Mouse (Mus musculus): ENCODE results near the gene Zfp600. TPM values are rescaled to one million over a fixed set of nuclear protein-coding genes. Genes with fewer than 3 reads are reported as not detected.
"Not testable (repeated sequence)": the region's sequence is repeated elsewhere in the genome, so short reads cannot be mapped to it uniquely, and the experiment has no call there.

Gene Zfp600
- not detected in 2 replicates for polyA plus RNA-seq (2015; fragmentation: Nextera tagmentation; extraction: Ambion mirVana)

- not testable (repeated sequence) for H3K4me3 ChIP-seq (ENCODE audit: low read depth, low read length); H3K9me3 ChIP-seq (replicated peaks; ENCODE audit: control insufficient read depth, low read length); ATAC-seq (ENCODE audit: low read depth); H3K36me3 ChIP-seq (ENCODE audit: control insufficient read depth, insufficient read depth); H3K4me2 ChIP-seq (ENCODE audit: low read depth, low read length); H3K27me3 ChIP-seq (ENCODE audit: control insufficient read depth, insufficient read depth, low read depth, low read length); H3K4me1 ChIP-seq (ENCODE audit: control insufficient read depth, low read depth, low read length); H3K9ac ChIP-seq (ENCODE audit: low read depth, low read length); H3K27ac ChIP-seq (ENCODE audit: low read length)
- WGBS (ENCODE audit: insufficient replicate concordance): no CpG with 5 or more reads among the region's 6 CpGs
Measured at GRCm38 (mm10) chr4:146156524-146156923, at the start of gene Zfp600. Zfp600 (plus strand) TSS chr4:146156824.

GRCm38 (mm10) chr4:146162893-146163292 lies 6.3 kb downstream of the Zfp600 start:
- H3K4me3 ChIP-seq (ENCODE audit: low read depth, low read length); H3K9ac ChIP-seq (ENCODE audit: low read depth, low read length); H3K9me3 ChIP-seq (replicated peaks; ENCODE audit: control insufficient read depth, low read length); H3K4me2 ChIP-seq (ENCODE audit: low read depth, low read length); H3K4me1 ChIP-seq (ENCODE audit: control insufficient read depth, low read depth, low read length); H3K27ac ChIP-seq (ENCODE audit: low read length); H3K27me3 ChIP-seq (ENCODE audit: control insufficient read depth, insufficient read depth, low read depth, low read length); H3K36me3 ChIP-seq (ENCODE audit: control insufficient read depth, insufficient read depth); ATAC-seq (ENCODE audit: low read depth): not testable (repeated sequence)
- WGBS (ENCODE audit: insufficient replicate concordance): 63% methylated on average over 2 of the region's 4 CpGs

- not testable (repeated sequence) for H3K4me2 ChIP-seq (ENCODE audit: low read depth, low read length); H3K4me3 ChIP-seq (ENCODE audit: low read depth, low read length); H3K9ac ChIP-seq (ENCODE audit: low read depth, low read length); H3K4me1 ChIP-seq (ENCODE audit: control insufficient read depth, low read depth, low read length); H3K27me3 ChIP-seq (ENCODE audit: control insufficient read depth, insufficient read depth, low read depth, low read length); H3K27ac ChIP-seq (ENCODE audit: low read length); ATAC-seq (ENCODE audit: low read depth); H3K36me3 ChIP-seq (ENCODE audit: control insufficient read depth, insufficient read depth); H3K9me3 ChIP-seq (replicated peaks; ENCODE audit: control insufficient read depth, low read length)
- 56% methylated on average over 3 of the region's 3 CpGs for WGBS (ENCODE audit: insufficient replicate concordance)
Measured at GRCm38 (mm10) chr4:146167202-146167832, 10.7 kb downstream of the Zfp600 start.

GRCm38 (mm10) chr4:146167879-146168532 lies 11.4 kb downstream of the Zfp600 start:
- H3K27me3 ChIP-seq (ENCODE audit: control insufficient read depth, insufficient read depth, low read depth, low read length); H3K4me2 ChIP-seq (ENCODE audit: low read depth, low read length); H3K36me3 ChIP-seq (ENCODE audit: control insufficient read depth, insufficient read depth); H3K9ac ChIP-seq (ENCODE audit: low read depth, low read length); H3K4me1 ChIP-seq (ENCODE audit: control insufficient read depth, low read depth, low read length); H3K4me3 ChIP-seq (ENCODE audit: low read depth, low read length); H3K9me3 ChIP-seq (replicated peaks; ENCODE audit: control insufficient read depth, low read length); H3K27ac ChIP-seq (ENCODE audit: low read length): not testable (repeated sequence)
- ATAC-seq (ENCODE audit: low read depth): peak; percentile 35
- 63% methylated on average over 10 of the region's 10 CpGs for WGBS (ENCODE audit: insufficient replicate concordance)

- not testable (repeated sequence) for H3K4me2 ChIP-seq (ENCODE audit: low read depth, low read length); H3K4me1 ChIP-seq (ENCODE audit: control insufficient read depth, low read depth, low read length); H3K36me3 ChIP-seq (ENCODE audit: control insufficient read depth, insufficient read depth); H3K27ac ChIP-seq (ENCODE audit: low read length); H3K9ac ChIP-seq (ENCODE audit: low read depth, low read length); H3K9me3 ChIP-seq (replicated peaks; ENCODE audit: control insufficient read depth, low read length); H3K4me3 ChIP-seq (ENCODE audit: low read depth, low read length); H3K27me3 ChIP-seq (ENCODE audit: control insufficient read depth, insufficient read depth, low read depth, low read length)
- peak; percentile 32 for ATAC-seq (ENCODE audit: low read depth)
- no CpG with 5 or more reads among the region's 2 CpGs for WGBS (ENCODE audit: insufficient replicate concordance)
Measured at GRCm38 (mm10) chr4:146168730-146169215, 12.1 kb downstream of the Zfp600 start.

GRCm38 (mm10) chr4:146173378-146174226 lies 17.0 kb downstream of the Zfp600 start:
- 44% methylated on average over 3 of the region's 4 CpGs for WGBS (ENCODE audit: insufficient replicate concordance)
- H3K36me3 ChIP-seq (ENCODE audit: control insufficient read depth, insufficient read depth): not testable (repeated sequence)

GRCm38 (mm10) chr4:146204357-146204756 lies 47.7 kb downstream of the Zfp600 start:
- H3K27me3 ChIP-seq (ENCODE audit: control insufficient read depth, insufficient read depth, low read depth, low read length); H3K36me3 ChIP-seq (ENCODE audit: control insufficient read depth, insufficient read depth); H3K4me3 ChIP-seq (ENCODE audit: low read depth, low read length); H3K4me1 ChIP-seq (ENCODE audit: control insufficient read depth, low read depth, low read length); H3K27ac ChIP-seq (ENCODE audit: low read length); H3K4me2 ChIP-seq (ENCODE audit: low read depth, low read length); ATAC-seq (ENCODE audit: low read depth); H3K9me3 ChIP-seq (replicated peaks; ENCODE audit: control insufficient read depth, low read length); H3K9ac ChIP-seq (ENCODE audit: low read depth, low read length): not testable (repeated sequence)
- 64% methylated on average over 2 of the region's 2 CpGs for WGBS (ENCODE audit: insufficient replicate concordance)

More at GRCm38 (mm10) chr4:146173378-146174226, 17.0 kb downstream of the Zfp600 start:
- H3K4me3 ChIP-seq (ENCODE audit: low read depth, low read length); H3K4me1 ChIP-seq (ENCODE audit: control insufficient read depth, low read depth, low read length); H3K27me3 ChIP-seq (ENCODE audit: control insufficient read depth, insufficient read depth, low read depth, low read length); H3K9ac ChIP-seq (ENCODE audit: low read depth, low read length); H3K4me2 ChIP-seq (ENCODE audit: low read depth, low read length); H3K9me3 ChIP-seq (replicated peaks; ENCODE audit: control insufficient read depth, low read length); H3K27ac ChIP-seq (ENCODE audit: low read length): not testable (repeated sequence)
- peak; percentile 27; the same call in 1 of the 2 replicates for ATAC-seq (ENCODE audit: low read depth)

GRCm38 (mm10) chr4:146239252-146240244 lies 82.9 kb downstream of the Zfp600 start:
- H3K4me3 ChIP-seq (ENCODE audit: low read depth, low read length); H3K9ac ChIP-seq (ENCODE audit: low read depth, low read length); H3K27me3 ChIP-seq (ENCODE audit: control insufficient read depth, insufficient read depth, low read depth, low read length); H3K9me3 ChIP-seq (replicated peaks; ENCODE audit: control insufficient read depth, low read length); H3K36me3 ChIP-seq (ENCODE audit: control insufficient read depth, insufficient read depth); H3K4me1 ChIP-seq (ENCODE audit: control insufficient read depth, low read depth, low read length); H3K4me2 ChIP-seq (ENCODE audit: low read depth, low read length); H3K27ac ChIP-seq (ENCODE audit: low read length): not testable (repeated sequence)
- WGBS (ENCODE audit: insufficient replicate concordance): 13% methylated on average over 16 of the region's 113 CpGs
- ATAC-seq (ENCODE audit: low read depth): peak; percentile 79
